Mouse (Mus musculus) heart, adult 9 months (tissue): ENCODE data around the gene Mau2.

Source experiments
- DNase-seq, 2 experiments: peaks; one replicate each; pipeline ENCODE4 v3.0.0; 2022; ENCODE audit warnings: low spot score in 2 of 2

Mau2 gene

GRCm38 (mm10) chr8:69973442-69974161, 68.9 kb downstream of the Mau2 start:
- DNase-seq = peak; percentile 42 to 59

DNA sequence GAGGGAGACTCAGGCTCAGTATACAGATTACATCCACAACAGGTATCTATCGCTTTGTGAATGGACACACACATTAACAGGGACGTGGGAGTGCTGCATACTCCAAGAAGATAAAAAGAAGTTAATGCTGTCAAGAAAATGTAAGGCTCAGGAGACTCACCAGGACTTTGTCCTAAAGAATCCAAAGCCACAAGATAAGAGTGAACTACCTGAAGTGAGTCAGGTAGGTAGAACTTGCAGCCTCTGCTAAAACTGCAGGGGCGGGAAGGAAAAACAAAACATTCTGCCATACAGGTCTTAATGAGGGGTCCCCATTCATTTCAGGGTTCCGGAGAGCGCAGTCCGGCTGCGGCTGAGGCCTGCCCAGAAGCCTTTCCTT, 69.5 kb downstream of the Mau2 start:
- DNase-seq = no peak

GRCm38 (mm10) chr8:69970880-69971279, 71.7 kb downstream of the Mau2 start:
- DNase-seq = no peak

GRCm38 (mm10) chr8:69967291-69967933, 75.1 kb downstream of the Mau2 start:
- no peak for DNase-seq
